Mouse (Mus musculus): ENCODE measurements around the gene Ccr10. TPM values are rescaled to one million over a fixed set of nuclear protein-coding genes. Genes with fewer than 3 reads are reported as not detected.
"Not testable (repeated sequence)": the region's sequence is repeated elsewhere in the genome, so short reads cannot be mapped to it uniquely, and the experiment has no call there.

The Ccr10 gene
- polyA plus RNA-seq, 1 experiment from 2014 or later = not detected

DNA sequence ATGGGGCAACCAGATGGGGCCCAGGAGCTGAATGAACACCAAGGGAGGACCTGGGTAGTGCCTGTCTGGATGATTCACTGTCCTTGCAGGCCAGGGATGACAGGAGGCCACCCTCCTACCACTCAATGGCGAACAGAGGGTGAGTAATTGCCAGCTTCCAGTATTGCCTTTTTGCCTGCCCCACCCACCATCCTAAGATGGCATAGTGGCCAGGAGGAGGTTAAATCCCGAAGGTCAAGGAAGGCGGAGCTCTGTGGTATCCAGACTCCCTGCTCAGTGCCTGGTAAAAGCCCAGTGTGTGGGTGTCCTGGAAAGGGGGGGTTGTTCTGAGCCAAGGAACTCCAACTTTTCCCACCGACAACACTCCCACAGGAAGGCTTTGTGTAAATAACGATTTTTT is 12.9 kb downstream of the Ccr10 start:
- Histone ChIP-seq H3K4me1 (replicated peaks; ENCODE audit: control insufficient read depth, insufficient read depth, low read length) (peaks cover 11% of the 10 kb centered on the region), H3K9me3 (ENCODE audit: control insufficient read depth, low read length) (no peaks in the 10 kb centered on the region), H3K4me2 (ENCODE audit: low read length) (no peak overlapping the region), H3K36me3 (ENCODE audit: control insufficient read depth, insufficient read depth) (peaks cover 2% of the 10 kb centered on the region; the same call in 1 of the 2 replicates), H3K4me3 (replicated peaks; ENCODE audit: low read length) (no peak overlapping the region), H3K27ac (ENCODE audit: low read length) (no peak overlapping the region), H3K9ac (replicated peaks; ENCODE audit: low read depth, low read length) (no peak overlapping the region), H3K27me3 (replicated peaks; ENCODE audit: control insufficient read depth, insufficient read depth, low read length) (peaks cover 39% of the 10 kb centered on the region)
- no peak for ATAC-seq
- 60% methylated on average over 5 of the region's 5 CpGs for WGBS

DNA sequence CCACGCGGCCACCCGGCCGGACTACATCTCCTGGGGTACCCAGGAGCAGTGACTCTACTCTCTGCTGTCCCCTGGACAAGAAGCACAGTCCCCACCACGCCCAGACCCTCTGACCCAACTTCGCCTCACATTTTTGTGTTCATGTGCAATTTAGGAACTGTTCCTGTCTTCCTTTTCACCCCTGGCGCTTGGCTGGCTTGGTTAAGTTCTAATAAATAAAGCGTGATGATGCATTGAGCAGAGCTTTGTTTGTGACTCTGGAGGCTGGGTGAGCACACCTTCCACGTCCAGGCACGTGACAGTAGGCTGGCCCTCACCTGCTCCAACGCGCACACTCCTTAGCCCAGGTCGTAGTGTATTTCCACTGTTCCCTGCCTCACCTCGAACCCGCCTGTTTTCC is 13.7 kb downstream of the Ccr10 start:
- 90% methylated on average over 15 of the region's 15 CpGs for WGBS
- Histone ChIP-seq H3K4me1 (replicated peaks; ENCODE audit: control insufficient read depth, insufficient read depth, low read length) (peaks cover 12% of the 10 kb centered on the region), H3K9me3 (ENCODE audit: control insufficient read depth, low read length) (no peaks in the 10 kb centered on the region), H3K36me3 (ENCODE audit: control insufficient read depth, insufficient read depth) (no peaks in the 10 kb centered on the region), H3K27ac (ENCODE audit: low read length) (no peak overlapping the region), H3K4me2 (ENCODE audit: low read length) (no peak overlapping the region), H3K27me3 (replicated peaks; ENCODE audit: control insufficient read depth, insufficient read depth, low read length) (peaks cover 33% of the 10 kb centered on the region), H3K4me3 (replicated peaks; ENCODE audit: low read length) (no peak overlapping the region), H3K9ac (replicated peaks; ENCODE audit: low read depth, low read length) (no peak overlapping the region)
- ATAC-seq = no peak

DNA sequence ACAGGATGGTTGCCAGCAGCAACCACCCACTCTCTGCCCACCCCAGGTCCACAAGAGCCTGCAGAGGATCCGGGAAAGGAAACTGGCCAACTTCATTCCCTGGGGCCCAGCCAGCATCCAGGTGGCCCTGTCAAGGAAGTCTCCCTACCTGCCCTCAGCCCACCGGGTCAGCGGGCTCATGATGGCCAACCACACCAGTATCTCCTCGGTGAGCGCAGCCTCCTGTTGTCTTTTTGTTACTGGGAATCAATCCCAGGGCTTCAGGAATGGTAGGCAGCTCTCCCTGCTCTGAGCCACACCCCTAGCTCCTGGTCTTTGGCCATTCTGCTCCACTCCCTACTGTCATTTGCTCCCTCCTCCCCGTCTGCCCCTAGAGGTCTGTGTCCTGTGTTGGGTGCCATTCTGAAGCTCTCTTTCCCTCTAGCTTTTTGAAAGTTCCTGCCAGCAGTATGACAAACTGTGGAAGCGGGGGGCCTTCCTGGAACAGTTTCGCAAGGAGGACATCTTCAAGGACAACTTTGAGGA is 14.2 kb downstream of the Ccr10 start:
- not testable (repeated sequence) for H3K4me2 ChIP-seq (ENCODE audit: low read length); H3K27ac ChIP-seq (ENCODE audit: low read length); H3K9ac ChIP-seq (replicated peaks; ENCODE audit: low read depth, low read length); H3K4me3 ChIP-seq (replicated peaks; ENCODE audit: low read length); H3K9me3 ChIP-seq (ENCODE audit: control insufficient read depth, low read length); H3K36me3 ChIP-seq (ENCODE audit: control insufficient read depth, insufficient read depth); ATAC-seq
- H3K27me3 ChIP-seq (replicated peaks; ENCODE audit: control insufficient read depth, insufficient read depth, low read length) = peaks cover 28% of the 10 kb centered on the region
- H3K4me1 ChIP-seq (replicated peaks; ENCODE audit: control insufficient read depth, insufficient read depth, low read length) = peaks cover 17% of the 10 kb centered on the region
- 87% methylated on average over 6 of the region's 8 CpGs for WGBS

DNA sequence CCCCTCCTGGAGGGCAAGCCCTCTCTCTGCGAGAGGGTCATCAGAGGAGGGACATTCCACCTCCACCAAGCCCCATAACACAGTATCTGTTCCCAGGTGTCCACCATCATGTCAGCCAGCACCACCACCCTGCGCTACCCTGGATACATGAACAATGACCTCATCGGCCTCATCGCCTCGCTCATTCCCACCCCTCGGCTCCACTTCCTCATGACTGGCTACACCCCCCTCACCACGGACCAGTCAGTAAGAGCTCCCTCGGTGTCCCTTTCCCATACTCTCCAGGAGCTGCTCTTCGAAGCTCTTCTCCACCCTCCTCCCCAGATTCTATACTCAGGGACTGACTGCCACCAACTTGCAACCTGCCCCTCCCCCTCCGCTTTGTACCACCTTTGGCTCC is 15.1 kb downstream of the Ccr10 start:
- H3K4me2 ChIP-seq (ENCODE audit: low read length); H3K27ac ChIP-seq (ENCODE audit: low read length); ATAC-seq; H3K9me3 ChIP-seq (ENCODE audit: control insufficient read depth, low read length); H3K9ac ChIP-seq (replicated peaks; ENCODE audit: low read depth, low read length); H3K36me3 ChIP-seq (ENCODE audit: control insufficient read depth, insufficient read depth); H3K4me3 ChIP-seq (replicated peaks; ENCODE audit: low read length): not testable (repeated sequence)
- WGBS = 79% methylated on average over 8 of the region's 10 CpGs
- Histone ChIP-seq H3K4me1 (replicated peaks; ENCODE audit: control insufficient read depth, insufficient read depth, low read length) (peaks cover 25% of the 10 kb centered on the region), H3K27me3 (replicated peaks; ENCODE audit: control insufficient read depth, insufficient read depth, low read length) (peaks cover 19% of the 10 kb centered on the region)

DNA sequence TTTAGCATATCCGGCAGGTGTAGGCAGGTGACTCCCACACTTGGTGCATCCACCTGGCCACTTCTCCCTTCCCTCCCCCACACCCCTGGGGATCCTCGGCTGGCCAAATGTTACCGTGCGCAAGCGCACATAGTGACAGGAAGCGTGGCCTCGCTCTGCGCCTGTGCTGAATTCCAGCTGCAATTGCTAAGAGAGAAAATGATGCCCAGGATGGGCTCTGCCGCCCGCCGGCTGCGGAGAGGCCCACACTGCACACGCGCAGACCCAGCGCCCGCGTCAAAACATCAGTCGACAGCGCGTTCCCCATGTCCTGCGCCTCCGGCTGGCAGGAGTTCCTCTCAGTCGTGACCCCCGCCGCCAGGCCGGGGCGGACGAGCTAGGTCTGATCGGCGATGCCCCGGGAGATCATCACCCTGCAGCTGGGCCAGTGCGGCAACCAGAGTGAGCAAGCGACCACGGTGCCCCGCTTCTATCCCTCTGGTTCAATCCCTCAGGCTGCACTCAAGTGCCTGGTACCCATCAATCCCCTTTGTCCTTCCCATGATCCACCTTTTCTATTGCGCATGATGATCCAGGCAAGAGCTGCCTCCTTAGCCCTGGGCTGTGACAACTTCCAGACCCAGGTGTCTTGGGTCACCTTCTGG is 19.4 kb downstream of the Ccr10 start, which contains the start of gene Tubg2:
Gene Tubg2, plus strand, starts transcription at position 180 of the 644 bp plus-strand sequence.
- H3K9ac ChIP-seq (replicated peaks; ENCODE audit: low read depth, low read length) = peak within 1 kb of the TSS; percentile 73
- no peaks in the 10 kb centered on the region for H3K27me3 ChIP-seq (replicated peaks; ENCODE audit: control insufficient read depth, insufficient read depth, low read length)
- peak; percentile 95 for ATAC-seq
- peak within 1 kb of the TSS; percentile 56 for H3K4me3 ChIP-seq (replicated peaks; ENCODE audit: low read length)
- peaks cover 14% of the 10 kb centered on the region for H3K4me1 ChIP-seq (replicated peaks; ENCODE audit: control insufficient read depth, insufficient read depth, low read length)
- WGBS = 2% methylated on average over 36 of the region's 36 CpGs
- no peaks in the 10 kb centered on the region for H3K36me3 ChIP-seq (ENCODE audit: control insufficient read depth, insufficient read depth)
- H3K4me2 ChIP-seq (ENCODE audit: low read length) = peak within 1 kb of the TSS; percentile 82
- no peaks in the 10 kb centered on the region for H3K9me3 ChIP-seq (ENCODE audit: control insufficient read depth, low read length)
- peak within 1 kb of the TSS; percentile 81 for H3K27ac ChIP-seq (ENCODE audit: low read length)

DNA sequence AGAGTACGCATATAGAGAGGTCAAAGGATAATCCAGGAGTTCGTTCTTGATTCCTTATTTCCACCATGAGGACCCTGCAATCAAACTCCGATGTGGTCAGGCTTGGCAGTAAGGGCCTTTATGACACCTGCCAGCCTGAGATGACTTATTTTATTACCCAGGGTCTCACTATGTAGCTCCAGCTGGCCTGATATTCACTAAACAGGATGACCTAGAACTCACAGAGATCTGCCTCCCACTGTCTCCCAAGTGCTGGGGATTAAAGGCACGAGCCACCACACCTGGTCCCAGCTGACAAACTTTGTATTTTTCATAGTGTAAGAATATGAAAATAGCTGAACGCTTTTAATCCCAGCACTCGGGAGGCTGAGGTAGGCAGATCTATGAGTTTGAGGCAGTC is 20.1 kb downstream of the Ccr10 start:
- no peak for ATAC-seq
- Histone ChIP-seq H3K36me3 (ENCODE audit: control insufficient read depth, insufficient read depth) (no peaks in the 10 kb centered on the region), H3K4me1 (replicated peaks; ENCODE audit: control insufficient read depth, insufficient read depth, low read length) (peaks cover 14% of the 10 kb centered on the region), H3K9me3 (ENCODE audit: control insufficient read depth, low read length) (no peaks in the 10 kb centered on the region), H3K4me2 (ENCODE audit: low read length) (peak overlapping the region; percentile 82), H3K4me3 (replicated peaks; ENCODE audit: low read length) (no peak overlapping the region), H3K9ac (replicated peaks; ENCODE audit: low read depth, low read length) (no peak overlapping the region), H3K27ac (ENCODE audit: low read length) (no peak overlapping the region; the same call in 1 of the 2 replicates), H3K27me3 (replicated peaks; ENCODE audit: control insufficient read depth, insufficient read depth, low read length) (no peaks in the 10 kb centered on the region)
- WGBS = 76% methylated on average over 6 of the region's 6 CpGs

DNA sequence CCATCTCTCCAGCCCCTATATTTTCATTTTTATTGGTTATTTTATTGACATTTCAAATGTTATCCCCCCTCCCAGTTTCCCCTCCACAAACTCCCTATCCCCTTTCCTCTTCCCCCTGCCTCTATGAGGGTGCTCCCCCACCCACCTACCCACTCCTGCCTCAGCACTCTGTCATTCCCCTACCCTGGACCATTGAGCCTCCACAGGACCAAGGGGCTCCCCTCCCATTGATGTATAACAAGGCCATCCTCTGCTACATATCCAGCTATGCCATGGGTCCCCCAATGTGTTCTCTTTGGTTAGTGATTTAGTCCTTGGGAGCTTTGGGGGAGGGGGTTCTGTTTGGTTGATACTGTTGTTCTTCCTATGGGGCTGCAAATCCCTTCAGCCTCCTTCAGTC is 20.6 kb downstream of the Ccr10 start:
- no peak overlapping the region for H3K4me3 ChIP-seq (replicated peaks; ENCODE audit: low read length)
- H3K4me1 ChIP-seq (replicated peaks; ENCODE audit: control insufficient read depth, insufficient read depth, low read length) = peaks cover 15% of the 10 kb centered on the region
- H3K27me3 ChIP-seq (replicated peaks; ENCODE audit: control insufficient read depth, insufficient read depth, low read length) = no peaks in the 10 kb centered on the region
- no peak overlapping the region for H3K9ac ChIP-seq (replicated peaks; ENCODE audit: low read depth, low read length)
- H3K9me3 ChIP-seq (ENCODE audit: control insufficient read depth, low read length) = no peaks in the 10 kb centered on the region
- ATAC-seq = no peak
- no peak overlapping the region for H3K27ac ChIP-seq (ENCODE audit: low read length)
- H3K4me2 ChIP-seq (ENCODE audit: low read length) = no peak overlapping the region
- no peaks in the 10 kb centered on the region for H3K36me3 ChIP-seq (ENCODE audit: control insufficient read depth, insufficient read depth)

DNA sequence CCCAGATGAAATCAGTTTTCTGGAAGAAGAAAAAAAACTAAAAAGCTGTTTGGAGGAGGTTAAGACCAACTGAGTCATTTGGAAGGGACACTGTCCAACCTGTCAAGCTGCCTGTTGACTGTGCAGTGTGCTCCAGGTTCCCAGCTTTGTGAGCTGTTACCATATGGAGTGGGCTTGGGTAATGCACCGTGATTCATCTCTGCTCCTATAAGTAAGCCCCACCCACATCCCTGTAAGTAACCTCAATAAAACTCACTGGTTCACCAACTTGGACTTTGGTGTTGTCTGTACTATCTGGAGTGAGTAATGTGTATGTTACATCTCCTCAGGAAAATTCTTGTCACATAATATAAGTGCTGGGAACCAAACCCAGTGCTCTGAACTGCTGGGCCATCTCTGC is 22.4 kb downstream of the Ccr10 start:
- H3K27me3 ChIP-seq (replicated peaks; ENCODE audit: control insufficient read depth, insufficient read depth, low read length) = no peaks in the 10 kb centered on the region
- 70% methylated on average over 1 of the region's 1 CpGs for WGBS
- ATAC-seq = no peak

DNA sequence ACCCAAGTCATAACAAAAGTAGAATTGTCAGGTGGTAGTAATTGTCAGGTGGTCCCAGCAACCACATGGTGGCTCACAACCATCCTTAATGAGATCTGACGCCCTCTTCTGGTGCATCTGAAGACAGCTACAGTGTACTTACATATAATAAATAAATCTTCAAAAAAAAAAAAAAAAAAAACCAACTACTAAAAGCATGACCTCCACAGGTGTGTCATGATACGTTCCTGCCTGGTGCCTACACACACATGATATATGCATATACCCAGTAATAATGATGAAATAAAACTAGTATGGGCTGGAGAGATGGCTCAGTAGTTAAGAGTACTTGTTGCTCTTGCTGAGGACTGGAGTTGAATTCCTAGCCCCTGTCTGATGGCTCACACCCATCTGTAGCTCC is 24.2 kb downstream of the Ccr10 start:
- H3K4me1 ChIP-seq (replicated peaks; ENCODE audit: control insufficient read depth, insufficient read depth, low read length) = peaks cover 12% of the 10 kb centered on the region
- H3K27ac ChIP-seq (ENCODE audit: low read length) = no peak overlapping the region
- no peak overlapping the region for H3K4me2 ChIP-seq (ENCODE audit: low read length)
- H3K9ac ChIP-seq (replicated peaks; ENCODE audit: low read depth, low read length) = no peak overlapping the region
- 62% methylated on average over 2 of the region's 2 CpGs for WGBS
- H3K4me3 ChIP-seq (replicated peaks; ENCODE audit: low read length) = no peak overlapping the region
- H3K9me3 ChIP-seq (ENCODE audit: control insufficient read depth, low read length) = no peaks in the 10 kb centered on the region
- H3K27me3 ChIP-seq (replicated peaks; ENCODE audit: control insufficient read depth, insufficient read depth, low read length) = no peaks in the 10 kb centered on the region
- no peaks in the 10 kb centered on the region for H3K36me3 ChIP-seq (ENCODE audit: control insufficient read depth, insufficient read depth)
- ATAC-seq = no peak

More for the DNA sequence above, 22.4 kb downstream of the Ccr10 start:
- Histone ChIP-seq H3K9me3 (ENCODE audit: control insufficient read depth, low read length) (no peaks in the 10 kb centered on the region), H3K27ac (ENCODE audit: low read length) (no peak overlapping the region), H3K4me2 (ENCODE audit: low read length) (no peak overlapping the region), H3K36me3 (ENCODE audit: control insufficient read depth, insufficient read depth) (no peaks in the 10 kb centered on the region), H3K4me3 (replicated peaks; ENCODE audit: low read length) (no peak overlapping the region), H3K4me1 (replicated peaks; ENCODE audit: control insufficient read depth, insufficient read depth, low read length) (peaks cover 18% of the 10 kb centered on the region), H3K9ac (replicated peaks; ENCODE audit: low read depth, low read length) (no peak overlapping the region)

Measured in forebrain, embryonic 16.5 days (tissue).